Mouse (Mus musculus) CH12.LX (cell line): ENCODE measurements around the gene Reg1.

Experiments used
- CTCF ChIP-seq, 2 experiments: IDR thresholded peaks in 1 of 2; conservative IDR thresholded peaks in 1 of 2; 2 replicates each; pipeline ENCODE4 v1.5.1; 2011 to 2012; ENCODE audit warnings: low read depth in 2 of 2, low read length in 2 of 2, improper control_type of control experiment in 1 of 2, inconsistent platforms in 1 of 2, mild to moderate bottlenecking in 1 of 2, moderate library complexity in 1 of 2
- EP300 ChIP-seq: IDR thresholded peaks from 2 replicates; pipeline ENCODE4 v1.6.1; 2011; ENCODE audit warnings: low read length, improper control_type of control experiment
- POLR2A ChIP-seq: IDR thresholded peaks from 2 replicates; pipeline ENCODE4 v1.6.1; 2011; ENCODE audit warnings: low read depth, mild to moderate bottlenecking, improper control_type of control experiment, low read length
- POLR2AphosphoS2 ChIP-seq: IDR thresholded peaks from 2 replicates; pipeline ENCODE4 v1.6.1; 2011; ENCODE audit warnings: low read depth, low read length, improper control_type of control experiment
- RAD21 ChIP-seq: IDR thresholded peaks from 2 replicates; pipeline ENCODE4 v1.6.1; 2011; ENCODE audit warnings: low read depth, mild to moderate bottlenecking, low read length, improper control_type of control experiment, moderate library complexity

DNA sequence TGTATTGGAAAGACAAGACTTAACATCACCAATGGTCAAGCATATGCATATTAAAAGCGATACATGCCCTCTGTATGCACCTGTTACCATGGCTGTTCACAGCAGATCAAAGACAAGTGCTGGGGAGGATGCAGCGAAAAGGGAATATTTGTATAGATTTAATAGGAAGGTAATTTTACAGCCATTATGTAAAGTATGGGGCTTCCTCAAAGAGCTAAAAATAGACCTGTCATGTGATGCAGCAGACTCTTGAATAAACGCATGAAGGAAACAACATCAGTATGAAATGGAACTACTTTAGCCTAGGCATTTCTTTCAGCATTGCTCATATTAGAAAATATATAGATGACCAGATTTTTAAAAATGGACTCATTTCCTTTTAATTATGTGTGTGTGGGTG, 36.9 kb upstream of the Reg1 start:
- TF ChIP-seq RAD21 (no peak), EP300 (no peak), POLR2AphosphoS2 (no peak), CTCF (conservative IDR thresholded peaks at IDR 0.05 in 1 of 2, IDR thresholded peaks at IDR 0.05 in 1 of 2; ENCODE audit: low read depth in 2 of 2, low read length in 2 of 2) (no peak), POLR2A (no peak)
